Mouse (Mus musculus) hindbrain, embryonic 15.5 days (tissue): Measurements from ENCODE around the gene 4933415A04Rik. TPM values are rescaled to one million over a fixed set of nuclear protein-coding genes. Genes with fewer than 3 reads are reported as not detected.

ENCODE experiments used
- ATAC-seq: fragments of 200-750 bp; cut with Nextera tagmentation; 2 replicates; pipeline ENCODE4 v1.8.0; 2017; ENCODE audit warnings: low read depth, moderate number of reproducible peaks, moderate TSS enrichment; ENCODE audit not compliant: low FRiP score
- H3K27ac ChIP-seq: fragments of 300-500 bp; sonication (generic); replicated peaks from 2 replicates; pipeline ENCODE4 v1.5.1; 2015; ENCODE audit warnings: mild to moderate bottlenecking, inconsistent platforms
- H3K27me3 ChIP-seq: fragments of 300-500 bp; sonication (generic); 2 replicates; pipeline ENCODE4 v1.6.1; 2015; ENCODE audit warnings: control low read depth, inconsistent platforms
- H3K36me3 ChIP-seq: fragments of 300-500 bp; sonication (generic); 2 replicates; pipeline ENCODE4 v1.6.1; 2015; ENCODE audit warnings: control low read depth, inconsistent platforms
- H3K4me1 ChIP-seq: fragments of 300-500 bp; sonication (generic); replicated peaks from 2 replicates; pipeline ENCODE4 v1.6.1; 2015; ENCODE audit warnings: control low read depth, inconsistent platforms
- H3K4me2 ChIP-seq: fragments of 300-500 bp; sonication (generic); 2 replicates; pipeline ENCODE4 v1.6.1; 2015; ENCODE audit warnings: moderate library complexity, mild to moderate bottlenecking, inconsistent platforms
- H3K4me3 ChIP-seq: fragments of 300-500 bp; sonication (generic); 2 replicates; pipeline ENCODE4 v1.5.1; 2015; ENCODE audit warnings: mild to moderate bottlenecking, inconsistent platforms
- H3K9ac ChIP-seq: fragments of 300-500 bp; sonication (generic); 2 replicates; pipeline ENCODE4 v1.6.1; 2015; ENCODE audit warnings: inconsistent platforms
- H3K9me3 ChIP-seq: fragments of 300-500 bp; sonication (generic); 2 replicates; pipeline ENCODE4 v1.6.1; 2016; ENCODE audit warnings: control low read depth, inconsistent platforms
- WGBS: fragments of 180-500 bp; shearing (Covaris S2); methylation state at CpG from one replicate; pipeline ENCODE4 v1.1.7; 2015; 5-methylcytosine and 5-hydroxymethylcytosine counted together
- polyA plus RNA-seq: library from polyadenylated mRNA; unstranded; fragments of >200 nt; fragmentation: Nextera tagmentation; extraction: Ambion mirVana; gene quantifications from 2 replicates; pipeline ENCODE4 v1.2.1, GENCODE M21; 2015

Gene 4933415A04Rik
- polyA plus RNA-seq, 1 experiment from 2014 or later: 3.8 TPM

GRCm38 (mm10) chr11:43552675-43553074 is 34.2 kb upstream of the 4933415A04Rik start:
- Histone ChIP-seq H3K4me2 (no peak overlapping the region), H3K36me3 (no peaks in the 10 kb centered on the region), H3K9me3 (no peaks in the 10 kb centered on the region), H3K27ac (no peak overlapping the region), H3K9ac (no peak overlapping the region), H3K27me3 (no peaks in the 10 kb centered on the region), H3K4me3 (no peak overlapping the region), H3K4me1 (peaks cover 26% of the 10 kb centered on the region)
- 77% methylated on average over 6 of the region's 6 CpGs for WGBS
- ATAC-seq: no peak

GRCm38 (mm10) chr11:43556538-43556937 is 30.3 kb upstream of the 4933415A04Rik start:
- H3K27ac ChIP-seq: no peak overlapping the region
- no peak for ATAC-seq
- H3K36me3 ChIP-seq: no peaks in the 10 kb centered on the region
- no peaks in the 10 kb centered on the region for H3K27me3 ChIP-seq
- H3K9ac ChIP-seq: no peak overlapping the region
- no peak overlapping the region for H3K4me3 ChIP-seq
- H3K9me3 ChIP-seq: no peaks in the 10 kb centered on the region
- peaks cover 5% of the 10 kb centered on the region; the same call in 1 of the 2 replicates for H3K4me1 ChIP-seq
- 92% methylated on average over 11 of the region's 11 CpGs for WGBS
- no peak overlapping the region for H3K4me2 ChIP-seq

GRCm38 (mm10) chr11:43559515-43560292 is 27.1 kb upstream of the 4933415A04Rik start:
- Histone ChIP-seq H3K4me1 (peaks cover 5% of the 10 kb centered on the region; the same call in 1 of the 2 replicates), H3K9ac (no peak overlapping the region), H3K27ac (0 out of 2 replicates have a peak overlapping the region, but pooled peaks have one; percentile 13), H3K4me2 (no peak overlapping the region), H3K4me3 (no peak overlapping the region), H3K9me3 (no peaks in the 10 kb centered on the region), H3K36me3 (no peaks in the 10 kb centered on the region), H3K27me3 (no peaks in the 10 kb centered on the region)
- 10% methylated on average over 6 of the region's 6 CpGs for WGBS
- ATAC-seq: no peak

- WGBS: 64% methylated on average over 10 of the region's 10 CpGs
- Histone ChIP-seq H3K4me2 (no peak overlapping the region), H3K27ac (no peak overlapping the region)
Observed at GRCm38 (mm10) chr11:43563654-43564244, 23.1 kb upstream of the 4933415A04Rik start.

GRCm38 (mm10) chr11:43565414-43565813 is 21.4 kb upstream of the 4933415A04Rik start:
- WGBS: 55% methylated on average over 2 of the region's 2 CpGs
- no peak overlapping the region for H3K9ac ChIP-seq

More at GRCm38 (mm10) chr11:43563654-43564244, 23.1 kb upstream of the 4933415A04Rik start:
- Histone ChIP-seq H3K36me3 (no peaks in the 10 kb centered on the region), H3K27me3 (no peaks in the 10 kb centered on the region), H3K4me3 (no peak overlapping the region), H3K9me3 (no peaks in the 10 kb centered on the region), H3K9ac (no peak overlapping the region), H3K4me1 (peaks cover 17% of the 10 kb centered on the region)
- 0 out of 2 replicates have a peak, but pooled peaks have one; percentile 36 for ATAC-seq

GRCm38 (mm10) chr11:43565852-43566251 is 21.0 kb upstream of the 4933415A04Rik start:
- Histone ChIP-seq H3K4me2 (no peak overlapping the region), H3K27me3 (no peaks in the 10 kb centered on the region), H3K4me3 (no peak overlapping the region), H3K9me3 (no peaks in the 10 kb centered on the region), H3K27ac (no peak overlapping the region), H3K36me3 (no peaks in the 10 kb centered on the region), H3K9ac (no peak overlapping the region), H3K4me1 (peaks cover 21% of the 10 kb centered on the region)
- ATAC-seq: peak; percentile 31; the same call in 1 of the 2 replicates
- 22% methylated on average over 8 of the region's 8 CpGs for WGBS

More at GRCm38 (mm10) chr11:43565414-43565813, 21.4 kb upstream of the 4933415A04Rik start:
- ATAC-seq: no peak
- H3K4me2 ChIP-seq: no peak overlapping the region
- no peaks in the 10 kb centered on the region for H3K36me3 ChIP-seq
- no peaks in the 10 kb centered on the region for H3K27me3 ChIP-seq
- H3K9me3 ChIP-seq: no peaks in the 10 kb centered on the region
- peaks cover 21% of the 10 kb centered on the region for H3K4me1 ChIP-seq
- no peak overlapping the region for H3K4me3 ChIP-seq
- no peak overlapping the region for H3K27ac ChIP-seq

- no peak for ATAC-seq
- Histone ChIP-seq H3K4me2 (no peak overlapping the region), H3K4me1 (peaks cover 21% of the 10 kb centered on the region), H3K36me3 (no peaks in the 10 kb centered on the region), H3K9ac (no peak overlapping the region), H3K4me3 (no peak overlapping the region), H3K9me3 (no peaks in the 10 kb centered on the region), H3K27ac (peak overlapping the region; percentile 22; the same call in 1 of the 2 replicates), H3K27me3 (no peaks in the 10 kb centered on the region)
- 60% methylated on average over 5 of the region's 5 CpGs for WGBS
Observed at GRCm38 (mm10) chr11:43566696-43567095, 20.1 kb upstream of the 4933415A04Rik start.

GRCm38 (mm10) chr11:43568263-43568662 is 18.6 kb upstream of the 4933415A04Rik start:
- no peak for ATAC-seq
- Histone ChIP-seq H3K27ac (no peak overlapping the region), H3K4me2 (no peak overlapping the region), H3K27me3 (no peaks in the 10 kb centered on the region), H3K4me3 (no peak overlapping the region), H3K9ac (no peak overlapping the region), H3K4me1 (peaks cover 21% of the 10 kb centered on the region), H3K9me3 (no peaks in the 10 kb centered on the region), H3K36me3 (no peaks in the 10 kb centered on the region)
- 78% methylated on average over 5 of the region's 5 CpGs for WGBS

- peaks cover 21% of the 10 kb centered on the region for H3K4me1 ChIP-seq
- H3K9ac ChIP-seq: no peak overlapping the region
- H3K27ac ChIP-seq: peak overlapping the region; percentile 54; the same call in 1 of the 2 replicates
- ATAC-seq: no peak
- no peak overlapping the region for H3K4me2 ChIP-seq
- no peaks in the 10 kb centered on the region for H3K36me3 ChIP-seq
- no peak overlapping the region for H3K4me3 ChIP-seq
- WGBS: 74% methylated on average over 5 of the region's 5 CpGs
- no peaks in the 10 kb centered on the region for H3K27me3 ChIP-seq
- no peaks in the 10 kb centered on the region for H3K9me3 ChIP-seq
Observed at GRCm38 (mm10) chr11:43569188-43569587, 17.7 kb upstream of the 4933415A04Rik start.

- no peaks in the 10 kb centered on the region for H3K36me3 ChIP-seq
- H3K4me1 ChIP-seq: peaks cover 21% of the 10 kb centered on the region
- no peak overlapping the region for H3K4me3 ChIP-seq
- H3K9ac ChIP-seq: no peak overlapping the region
- H3K27me3 ChIP-seq: no peaks in the 10 kb centered on the region
- H3K27ac ChIP-seq: peak overlapping the region; percentile 54
- no peak overlapping the region for H3K4me2 ChIP-seq
- no peak for ATAC-seq
- H3K9me3 ChIP-seq: no peaks in the 10 kb centered on the region
- WGBS: 68% methylated on average over 11 of the region's 11 CpGs
Observed at GRCm38 (mm10) chr11:43569595-43569994, 17.2 kb upstream of the 4933415A04Rik start.

- ATAC-seq: no peak
- peak overlapping the region; percentile 31; the same call in 1 of the 2 replicates for H3K4me2 ChIP-seq
- WGBS: 19% methylated on average over 3 of the region's 3 CpGs
- peak overlapping the region; percentile 68 for H3K27ac ChIP-seq
- H3K27me3 ChIP-seq: no peaks in the 10 kb centered on the region
- 0 out of 2 replicates have a peak overlapping the region, but pooled peaks have one; percentile 25 for H3K9ac ChIP-seq
- H3K4me3 ChIP-seq: no peak overlapping the region
- no peaks in the 10 kb centered on the region for H3K9me3 ChIP-seq
- peaks cover 16% of the 10 kb centered on the region for H3K4me1 ChIP-seq
- no peaks in the 10 kb centered on the region for H3K36me3 ChIP-seq
Observed at GRCm38 (mm10) chr11:43575061-43575375, 11.8 kb upstream of the 4933415A04Rik start.
